Mouse (Mus musculus): ENCODE data around the gene Cul4b.
"Not testable (repeated sequence)": the region's sequence is repeated elsewhere in the genome, so short reads cannot be mapped to it uniquely, and the experiment has no call there.

The Cul4b gene

GRCm38 (mm10) chrX:38576078-38576477 lies at the start of gene Cul4b:
Cul4b (minus strand) TSS chrX:38576196.
- no peak for DNase-seq

- peak in 1 of 2 experiments; percentile 47 for DNase-seq
These were observed 25.0 kb upstream of the Cul4b start for GRCm38 (mm10) chrX:38600995-38601369.

- DNase-seq: peak; percentile 76 to 77
These were observed 24.4 kb upstream of the Cul4b start, which contains the start of gene Mcts1 for GRCm38 (mm10) chrX:38600177-38600994. Mcts1 (plus strand) TSS chrX:38600578.

- no peak for DNase-seq
These were observed 17.3 kb upstream of the Cul4b start for GRCm38 (mm10) chrX:38593180-38593889.

- no peak for DNase-seq
These were observed 15.8 kb upstream of the Cul4b start for GRCm38 (mm10) chrX:38591749-38592148.

GRCm38 (mm10) chrX:38589827-38590226 lies 13.8 kb upstream of the Cul4b start:
- no peak for DNase-seq

GRCm38 (mm10) chrX:38583261-38583660 lies 7.3 kb upstream of the Cul4b start:
- no peak for DNase-seq

- DNase-seq: no peak
These were observed 5.1 kb upstream of the Cul4b start for GRCm38 (mm10) chrX:38581140-38581539.

GRCm38 (mm10) chrX:38566521-38567205 lies 9.3 kb downstream of the Cul4b start:
- no peak for DNase-seq

GRCm38 (mm10) chrX:38565176-38565542 lies 10.8 kb downstream of the Cul4b start:
- DNase-seq: no peak

GRCm38 (mm10) chrX:38564542-38565175 lies 11.3 kb downstream of the Cul4b start:
- peak; percentile 87 to 93 for DNase-seq

- no peak for DNase-seq
These were observed 12.0 kb downstream of the Cul4b start for GRCm38 (mm10) chrX:38563941-38564541.

- DNase-seq: no peak
These were observed 22.7 kb downstream of the Cul4b start for GRCm38 (mm10) chrX:38553255-38553654.

- peak; percentile 17 to 52 for DNase-seq
These were observed 61.4 kb downstream of the Cul4b start for GRCm38 (mm10) chrX:38514556-38514955.

- no peak for DNase-seq
These were observed 71.2 kb downstream of the Cul4b start for GRCm38 (mm10) chrX:38504846-38505245.

GRCm38 (mm10) chrX:38502182-38502581 lies 73.8 kb downstream of the Cul4b start:
- not testable (repeated sequence) for DNase-seq

GRCm38 (mm10) chrX:38485464-38485863 lies 90.5 kb downstream of the Cul4b start:
- DNase-seq: peak in 1 of 2 experiments; percentile 2

Measured in cerebellum, postnatal 25 days (tissue).